Mouse (Mus musculus) bone marrow macrophage, adult 2 months (primary cell): ENCODE measurements around the gene Efna3. TPM values are rescaled to one million over a fixed set of nuclear protein-coding genes. Genes with fewer than 3 reads are reported as not detected.

ENCODE experiments used
- H3K27ac ChIP-seq: 2 replicates; pipeline ENCODE4 v1.5.1; 2012; ENCODE audit warnings: low read depth, low read length; ENCODE audit not compliant: insufficient read depth
- H3K4me1 ChIP-seq: 2 replicates; pipeline ENCODE4 v1.6.1; 2012; ENCODE audit warnings: low read length; ENCODE audit not compliant: control insufficient read depth, insufficient read depth
- H3K4me3 ChIP-seq: 2 replicates; pipeline ENCODE4 v1.5.1; 2012; ENCODE audit warnings: mild to moderate bottlenecking, low read length, moderate library complexity; ENCODE audit not compliant: insufficient read depth
- CTCF ChIP-seq: IDR thresholded peaks from 2 replicates; pipeline ENCODE4 v1.5.1; 2012; ENCODE audit warnings: low read depth, mild to moderate bottlenecking, low read length, moderate library complexity
- POLR2A ChIP-seq: IDR thresholded peaks from 2 replicates; pipeline ENCODE4 v1.6.1; 2012; ENCODE audit warnings: mild to moderate bottlenecking, low read depth, low read length, borderline replicate concordance
- polyA plus RNA-seq: library from polyadenylated mRNA; stranded (reverse); fragments of >200 nt; gene quantifications from 2 replicates; pipeline ENCODE4 v1.2.4, GENCODE M21; 2012; ENCODE audit not compliant: missing spikeins, insufficient read depth, insufficient read length

The Efna3 gene
- polyA plus RNA-seq, 1 experiment, result not detected

GRCm38 (mm10) chr3:89327371-89327870 is 4.7 kb upstream of the Efna3 start:
- no peak overlapping the region for H3K27ac ChIP-seq
- no peaks in the 10 kb centered on the region for H3K4me1 ChIP-seq
- H3K4me3 ChIP-seq, result no peak overlapping the region
- TF ChIP-seq POLR2A (no peak), CTCF (no peak)

GRCm38 (mm10) chr3:89325882-89326281 is 3.1 kb upstream of the Efna3 start:
- no peak for TF ChIP-seq POLR2A
- no peak for TF ChIP-seq CTCF
- Histone ChIP-seq H3K4me1 (no peaks in the 10 kb centered on the region), H3K27ac (no peak overlapping the region), H3K4me3 (no peak overlapping the region)

GRCm38 (mm10) chr3:89322131-89322500 is 649 bp downstream of the Efna3 start:
- Histone ChIP-seq H3K27ac (no peak overlapping the region), H3K4me3 (peak overlapping the region; percentile 38), H3K4me1 (peaks cover 3% of the 10 kb centered on the region; the same call in 1 of the 2 replicates)
- TF ChIP-seq CTCF, result no peak
- TF ChIP-seq POLR2A, result no peak

GRCm38 (mm10) chr3:89321183-89322130 is 1.3 kb downstream of the Efna3 start:
- TF ChIP-seq CTCF, result no peak
- TF ChIP-seq POLR2A, result no peak
- Histone ChIP-seq H3K4me3 (peak overlapping the region; percentile 38), H3K4me1 (peaks cover 3% of the 10 kb centered on the region; the same call in 1 of the 2 replicates), H3K27ac (no peak overlapping the region)

GRCm38 (mm10) chr3:89320581-89321182 is 2.1 kb downstream of the Efna3 start:
- Histone ChIP-seq H3K4me3 (0 out of 2 replicates have a peak overlapping the region, but pooled peaks have one; percentile 1), H3K4me1 (peaks cover 3% of the 10 kb centered on the region; the same call in 1 of the 2 replicates), H3K27ac (no peak overlapping the region)
- TF ChIP-seq POLR2A (no peak), CTCF (no peak)

- Histone ChIP-seq H3K4me1 (peaks cover 3% of the 10 kb centered on the region; the same call in 1 of the 2 replicates), H3K4me3 (peak overlapping the region; percentile 41), H3K27ac (no peak overlapping the region)
- TF ChIP-seq POLR2A, result no peak
- TF ChIP-seq CTCF, result no peak
Measured at GRCm38 (mm10) chr3:89319591-89320350, 3.0 kb downstream of the Efna3 start.

- peak overlapping the region; percentile 41; the same call in 1 of the 2 replicates for H3K4me3 ChIP-seq
- peaks cover 3% of the 10 kb centered on the region; the same call in 1 of the 2 replicates for H3K4me1 ChIP-seq
- TF ChIP-seq POLR2A, result no peak
- no peak for TF ChIP-seq CTCF
- no peak overlapping the region for H3K27ac ChIP-seq
Measured at GRCm38 (mm10) chr3:89318971-89319590, 3.7 kb downstream of the Efna3 start.

GRCm38 (mm10) chr3:89318316-89318715 is 4.4 kb downstream of the Efna3 start:
- no peak for TF ChIP-seq POLR2A
- no peak for TF ChIP-seq CTCF
- Histone ChIP-seq H3K4me3 (no peak overlapping the region), H3K27ac (no peak overlapping the region), H3K4me1 (peaks cover 3% of the 10 kb centered on the region; the same call in 1 of the 2 replicates)

GRCm38 (mm10) chr3:89317246-89317645 is 5.5 kb downstream of the Efna3 start:
- Histone ChIP-seq H3K4me1 (peaks cover 3% of the 10 kb centered on the region; the same call in 1 of the 2 replicates), H3K4me3 (no peak overlapping the region), H3K27ac (no peak overlapping the region)
- TF ChIP-seq CTCF (no peak), POLR2A (no peak)
